Mouse (Mus musculus) liver, embryonic 14.5 days (tissue): ENCODE measurements at regions not wholly inside any gene's neighbourhood (a gene's known extent, or its start where the extent isn't known, plus 50 kb on each side); places are given as distances from the start of the nearest gene placed in this dataset.

Source experiments
- CTCF ChIP-seq: IDR thresholded peaks from 2 replicates; pipeline ENCODE4 v1.5.1; 2016; ENCODE audit warnings: antibody characterized with exemption, low read depth, control low read depth
- EP300 ChIP-seq: IDR thresholded peaks from 2 replicates; pipeline ENCODE4 v1.6.1; 2016; ENCODE audit warnings: antibody characterized with exemption, low read depth

- TF ChIP-seq CTCF (no peak), EP300 (no peak)
Measured at GRCm38 (mm10) chr7:125140854-125141253, 303.6 kb upstream of the Kdm8 start.
